Mouse (Mus musculus): ENCODE data around the gene Maged1.
"Not testable (repeated sequence)": the region's sequence is repeated elsewhere in the genome, so short reads cannot be mapped to it uniquely, and the experiment has no call there.

The Maged1 gene

GRCm38 (mm10) chrX:94541918-94542355 lies at the start of gene Maged1:
Gene Maged1, minus strand, starts transcription at chrX:94542143.
- DNase-seq: peak; percentile 91 to 95

- DNase-seq: no peak
Observed at GRCm38 (mm10) chrX:94580251-94580650, 38.3 kb upstream of the Maged1 start.

- DNase-seq: no peak
Observed at GRCm38 (mm10) chrX:94564694-94565093, 22.8 kb upstream of the Maged1 start.

- DNase-seq: no peak
Observed at GRCm38 (mm10) chrX:94562392-94562791, 20.4 kb upstream of the Maged1 start.

- no peak for DNase-seq
Observed at GRCm38 (mm10) chrX:94548227-94548626, 6.3 kb upstream of the Maged1 start.

- DNase-seq: no peak
Observed at GRCm38 (mm10) chrX:94545941-94546340, 4.0 kb upstream of the Maged1 start.

GRCm38 (mm10) chrX:94544923-94545322 lies 3.0 kb upstream of the Maged1 start:
- peak; percentile 55 to 60 for DNase-seq

GRCm38 (mm10) chrX:94542536-94542935 lies 593 bp upstream of the Maged1 start:
- no peak for DNase-seq

GRCm38 (mm10) chrX:94541206-94541605 lies 737 bp downstream of the Maged1 start:
- DNase-seq: no peak

- peak; percentile 81 to 86 for DNase-seq
Observed at GRCm38 (mm10) chrX:94540341-94541201, 1.4 kb downstream of the Maged1 start.

GRCm38 (mm10) chrX:94534346-94534745 lies 7.6 kb downstream of the Maged1 start:
- no peak for DNase-seq

- no peak for DNase-seq
Observed at GRCm38 (mm10) chrX:94530301-94530700, 11.6 kb downstream of the Maged1 start.

GRCm38 (mm10) chrX:94522166-94522565 lies 19.8 kb downstream of the Maged1 start:
- no peak for DNase-seq

- DNase-seq: no peak
Observed at GRCm38 (mm10) chrX:94508442-94508819, 33.5 kb downstream of the Maged1 start.

- not testable (repeated sequence) for DNase-seq
Observed at GRCm38 (mm10) chrX:94507698-94508441, 34.1 kb downstream of the Maged1 start.

- no peak for DNase-seq
Observed at GRCm38 (mm10) chrX:94486001-94486792, 55.7 kb downstream of the Maged1 start.
